Mouse (Mus musculus): ENCODE data around the gene Ndufb5. TPM values are rescaled to one million over a fixed set of nuclear protein-coding genes. Genes with fewer than 3 reads are reported as not detected.

Ndufb5 gene
- polyA plus RNA-seq, 1 experiment from 2014 or later: 286 TPM

- H3K36me3 ChIP-seq (ENCODE audit: control insufficient read depth, insufficient read depth): peaks cover 28% of the 10 kb centered on the region
- no peaks in the 10 kb centered on the region for H3K9me3 ChIP-seq (ENCODE audit: control insufficient read depth, low read length)
- WGBS: 55% methylated on average over 4 of the region's 4 CpGs
These were observed 13.2 kb downstream of the Ndufb5 start for GRCm38 (mm10) chr3:32749820-32750579.

GRCm38 (mm10) chr3:32754384-32754915 lies 17.7 kb downstream of the Ndufb5 start:
- Histone ChIP-seq H3K4me2 (ENCODE audit: low read length) (no peak overlapping the region), H3K4me3 (replicated peaks; ENCODE audit: low read length) (no peak overlapping the region), H3K36me3 (ENCODE audit: control insufficient read depth, insufficient read depth) (peaks cover 11% of the 10 kb centered on the region), H3K9me3 (ENCODE audit: control insufficient read depth, low read length) (no peaks in the 10 kb centered on the region), H3K4me1 (replicated peaks; ENCODE audit: control insufficient read depth, insufficient read depth, low read length) (no peaks in the 10 kb centered on the region), H3K27ac (ENCODE audit: low read length) (no peak overlapping the region), H3K27me3 (replicated peaks; ENCODE audit: control insufficient read depth, insufficient read depth, low read length) (no peaks in the 10 kb centered on the region), H3K9ac (replicated peaks; ENCODE audit: low read depth, low read length) (no peak overlapping the region)
- 92% methylated on average over 3 of the region's 3 CpGs for WGBS
- no peak for ATAC-seq

More at GRCm38 (mm10) chr3:32749820-32750579, 13.2 kb downstream of the Ndufb5 start:
- H3K9ac ChIP-seq (replicated peaks; ENCODE audit: low read depth, low read length): no peak overlapping the region
- H3K4me2 ChIP-seq (ENCODE audit: low read length): no peak overlapping the region
- H3K27ac ChIP-seq (ENCODE audit: low read length): no peak overlapping the region
- no peaks in the 10 kb centered on the region for H3K27me3 ChIP-seq (replicated peaks; ENCODE audit: control insufficient read depth, insufficient read depth, low read length)
- no peak overlapping the region for H3K4me3 ChIP-seq (replicated peaks; ENCODE audit: low read length)
- H3K4me1 ChIP-seq (replicated peaks; ENCODE audit: control insufficient read depth, insufficient read depth, low read length): no peaks in the 10 kb centered on the region
- ATAC-seq: peak; percentile 91

DNA sequence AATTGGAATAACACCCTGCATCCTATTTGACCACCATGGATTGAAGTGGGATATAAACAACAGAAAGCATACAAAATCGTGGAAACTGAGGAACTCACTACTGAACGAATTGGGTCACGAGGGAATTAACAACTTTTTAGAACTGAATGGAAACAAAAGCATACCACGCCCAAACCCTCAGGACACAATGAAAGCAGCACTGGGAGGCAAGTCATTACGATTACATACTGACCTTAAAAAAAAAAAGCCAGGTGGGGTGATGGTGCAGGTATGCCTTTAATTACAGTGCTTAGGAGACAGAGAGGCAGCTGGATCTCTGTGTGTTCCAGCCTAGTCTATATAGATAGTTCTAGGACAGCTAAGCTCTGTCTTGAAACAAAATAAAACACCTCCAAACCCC lies 22.4 kb downstream of the Ndufb5 start:
- Histone ChIP-seq H3K4me1 (replicated peaks; ENCODE audit: control insufficient read depth, insufficient read depth, low read length) (no peaks in the 10 kb centered on the region), H3K9ac (replicated peaks; ENCODE audit: low read depth, low read length) (no peak overlapping the region), H3K9me3 (ENCODE audit: control insufficient read depth, low read length) (no peaks in the 10 kb centered on the region), H3K4me2 (ENCODE audit: low read length) (no peak overlapping the region), H3K27me3 (replicated peaks; ENCODE audit: control insufficient read depth, insufficient read depth, low read length) (no peaks in the 10 kb centered on the region), H3K4me3 (replicated peaks; ENCODE audit: low read length) (no peak overlapping the region), H3K36me3 (ENCODE audit: control insufficient read depth, insufficient read depth) (no peaks in the 10 kb centered on the region), H3K27ac (ENCODE audit: low read length) (no peak overlapping the region)
- WGBS: 67% methylated on average over 5 of the region's 5 CpGs
- no peak for ATAC-seq

DNA sequence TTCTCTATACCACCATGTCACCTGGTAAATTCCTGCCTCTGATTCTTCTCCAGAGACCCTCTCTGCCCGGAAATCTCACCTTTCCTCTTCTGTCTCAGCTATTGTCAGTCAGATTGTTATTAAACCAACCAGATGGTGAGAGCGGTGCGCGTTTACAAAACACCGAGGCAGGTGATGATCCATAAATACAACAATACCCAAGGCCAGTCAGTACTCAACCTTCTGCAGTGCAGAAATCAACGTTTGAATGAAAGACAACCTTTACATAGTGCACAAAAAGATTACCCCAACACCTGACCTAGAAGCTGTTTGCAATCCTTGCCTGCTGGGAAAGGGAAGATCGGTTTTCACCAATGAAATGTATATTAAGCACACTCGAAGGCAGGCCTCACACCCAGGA lies 26.2 kb downstream of the Ndufb5 start:
- Histone ChIP-seq H3K9me3 (ENCODE audit: control insufficient read depth, low read length) (no peaks in the 10 kb centered on the region), H3K4me3 (replicated peaks; ENCODE audit: low read length) (no peak overlapping the region), H3K36me3 (ENCODE audit: control insufficient read depth, insufficient read depth) (no peaks in the 10 kb centered on the region), H3K27ac (ENCODE audit: low read length) (no peak overlapping the region), H3K27me3 (replicated peaks; ENCODE audit: control insufficient read depth, insufficient read depth, low read length) (no peaks in the 10 kb centered on the region), H3K4me2 (ENCODE audit: low read length) (no peak overlapping the region), H3K4me1 (replicated peaks; ENCODE audit: control insufficient read depth, insufficient read depth, low read length) (no peaks in the 10 kb centered on the region), H3K9ac (replicated peaks; ENCODE audit: low read depth, low read length) (no peak overlapping the region)
- WGBS: 66% methylated on average over 8 of the region's 8 CpGs
- ATAC-seq: no peak

- Histone ChIP-seq H3K4me2 (ENCODE audit: low read length) (no peak overlapping the region), H3K36me3 (ENCODE audit: control insufficient read depth, insufficient read depth) (no peaks in the 10 kb centered on the region), H3K4me1 (replicated peaks; ENCODE audit: control insufficient read depth, insufficient read depth, low read length) (no peaks in the 10 kb centered on the region), H3K9me3 (ENCODE audit: control insufficient read depth, low read length) (no peaks in the 10 kb centered on the region), H3K4me3 (replicated peaks; ENCODE audit: low read length) (no peak overlapping the region), H3K9ac (replicated peaks; ENCODE audit: low read depth, low read length) (no peak overlapping the region), H3K27me3 (replicated peaks; ENCODE audit: control insufficient read depth, insufficient read depth, low read length) (no peaks in the 10 kb centered on the region), H3K27ac (ENCODE audit: low read length) (no peak overlapping the region)
- WGBS: 51% methylated on average over 7 of the region's 7 CpGs
- ATAC-seq: no peak
These were observed 27.1 kb downstream of the Ndufb5 start for GRCm38 (mm10) chr3:32763902-32764301.

GRCm38 (mm10) chr3:32770781-32771180 lies 34.0 kb downstream of the Ndufb5 start:
- Histone ChIP-seq H3K4me3 (replicated peaks; ENCODE audit: low read length) (no peak overlapping the region), H3K4me2 (ENCODE audit: low read length) (no peak overlapping the region), H3K9me3 (ENCODE audit: control insufficient read depth, low read length) (no peaks in the 10 kb centered on the region), H3K4me1 (replicated peaks; ENCODE audit: control insufficient read depth, insufficient read depth, low read length) (no peaks in the 10 kb centered on the region), H3K27me3 (replicated peaks; ENCODE audit: control insufficient read depth, insufficient read depth, low read length) (no peaks in the 10 kb centered on the region), H3K36me3 (ENCODE audit: control insufficient read depth, insufficient read depth) (no peaks in the 10 kb centered on the region), H3K9ac (replicated peaks; ENCODE audit: low read depth, low read length) (no peak overlapping the region), H3K27ac (ENCODE audit: low read length) (no peak overlapping the region)
- ATAC-seq: no peak
- WGBS: 76% methylated on average over 2 of the region's 2 CpGs

Other genes starting within 250 kb of the Ndufb5 start
- 0.16 and 0.19 TPM in 2 replicates for gene Kcnmb3, start 244.8 kb upstream of the Ndufb5 start, polyA plus RNA-seq (2015; fragmentation: Nextera tagmentation; extraction: Ambion mirVana)
- 38.8 and 39.8 TPM in 2 replicates for gene Zfp639, start 226.7 kb upstream of the Ndufb5 start, polyA plus RNA-seq (2015; fragmentation: Nextera tagmentation; extraction: Ambion mirVana)
- gene Mfn1, start 207.5 kb upstream of the Ndufb5 start, polyA plus RNA-seq (2015; fragmentation: Nextera tagmentation; extraction: Ambion mirVana): 37.5 and 41.7 TPM in 2 replicates
- 87.8 and 88.3 TPM in 2 replicates for gene Gnb4, start 120.4 kb upstream of the Ndufb5 start, polyA plus RNA-seq (2015; fragmentation: Nextera tagmentation; extraction: Ambion mirVana)
- gene Actl6a, start 30.7 kb upstream of the Ndufb5 start, polyA plus RNA-seq (2015; fragmentation: Nextera tagmentation; extraction: Ambion mirVana): 113 and 119 TPM in 2 replicates
- 30.1 and 37.3 TPM in 2 replicates for gene Mrpl47, start 615 bp downstream of the Ndufb5 start, polyA plus RNA-seq (2015; fragmentation: Nextera tagmentation; extraction: Ambion mirVana)
- 9.7 and 10.3 TPM in 2 replicates for gene Usp13, start 80.6 kb downstream of the Ndufb5 start, polyA plus RNA-seq (2015; fragmentation: Nextera tagmentation; extraction: Ambion mirVana)